Mouse (Mus musculus): Measurements from ENCODE around the gene Sox5. TPM values are rescaled to one million over a fixed set of nuclear protein-coding genes. Genes with fewer than 3 reads are reported as not detected.
"Not testable (repeated sequence)": the region's sequence is repeated elsewhere in the genome, so short reads cannot be mapped to it uniquely, and the experiment has no call there.

Sox5 gene
- total RNA-seq, 2 experiments from 2014 or later = 4.9 to 7.1 TPM

DNA sequence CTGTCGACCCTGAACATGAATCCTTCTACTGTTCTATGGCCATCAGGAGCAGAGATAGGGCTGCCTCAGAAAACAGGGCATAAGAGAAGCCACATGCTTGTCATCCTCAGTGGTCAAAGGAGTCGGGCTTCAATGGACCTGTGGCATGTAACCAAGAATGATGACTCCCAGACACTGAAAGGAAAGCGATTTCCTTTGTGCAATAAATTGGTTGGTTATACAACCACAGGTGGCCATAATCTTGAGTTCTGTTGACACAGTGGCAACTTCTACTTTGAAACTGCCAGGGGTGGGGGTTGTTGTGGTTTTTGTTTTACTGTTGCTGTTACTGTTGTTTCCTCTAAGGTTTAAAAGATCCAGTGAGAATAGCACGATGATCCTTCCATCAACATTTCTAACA is 512.1 kb downstream of the Sox5 start:
- ATAC-seq (replicated peaks; ENCODE audit: low FRiP score, poor library complexity, severe bottlenecking) = no peak

DNA sequence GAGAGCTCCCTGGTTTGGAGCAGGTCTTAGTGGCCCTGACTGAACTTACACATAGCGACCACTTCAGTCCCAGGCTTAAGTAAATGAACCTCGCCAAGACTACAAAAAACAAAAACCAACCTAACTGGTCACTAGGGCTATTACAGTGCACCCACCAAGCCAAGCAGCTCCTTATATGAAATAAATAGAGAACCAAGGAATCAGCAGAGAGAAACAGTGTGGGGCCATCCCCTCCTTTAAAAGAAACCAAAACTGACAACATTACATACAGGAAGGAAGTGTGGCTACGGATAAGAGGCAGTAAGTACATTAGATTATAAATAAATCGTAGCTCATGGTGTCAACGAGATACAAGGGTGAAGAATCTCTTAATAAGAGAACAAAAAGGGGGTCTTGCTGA is 516.0 kb downstream of the Sox5 start:
- ATAC-seq (replicated peaks; ENCODE audit: low FRiP score, poor library complexity, severe bottlenecking) = no peak

DNA sequence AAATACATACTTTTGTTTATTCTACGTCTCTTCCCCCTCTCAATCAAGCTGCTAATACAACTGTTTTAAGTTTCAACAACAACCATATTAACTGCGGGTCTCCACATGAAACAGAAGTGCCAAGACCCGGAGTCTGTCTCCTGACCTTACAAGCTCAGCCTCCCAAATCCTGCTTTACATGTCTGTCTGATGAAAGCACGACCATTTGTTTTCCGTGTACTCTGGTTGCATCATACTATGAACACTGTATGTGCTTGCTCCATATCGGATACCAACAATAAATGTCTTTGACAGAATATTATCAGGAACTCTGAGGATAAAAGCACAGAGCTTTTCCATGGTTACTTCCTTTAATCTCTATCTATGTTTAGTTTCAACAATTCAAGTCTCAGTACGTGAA is 516.8 kb downstream of the Sox5 start:
- no peak for ATAC-seq (replicated peaks; ENCODE audit: low FRiP score, poor library complexity, severe bottlenecking)

DNA sequence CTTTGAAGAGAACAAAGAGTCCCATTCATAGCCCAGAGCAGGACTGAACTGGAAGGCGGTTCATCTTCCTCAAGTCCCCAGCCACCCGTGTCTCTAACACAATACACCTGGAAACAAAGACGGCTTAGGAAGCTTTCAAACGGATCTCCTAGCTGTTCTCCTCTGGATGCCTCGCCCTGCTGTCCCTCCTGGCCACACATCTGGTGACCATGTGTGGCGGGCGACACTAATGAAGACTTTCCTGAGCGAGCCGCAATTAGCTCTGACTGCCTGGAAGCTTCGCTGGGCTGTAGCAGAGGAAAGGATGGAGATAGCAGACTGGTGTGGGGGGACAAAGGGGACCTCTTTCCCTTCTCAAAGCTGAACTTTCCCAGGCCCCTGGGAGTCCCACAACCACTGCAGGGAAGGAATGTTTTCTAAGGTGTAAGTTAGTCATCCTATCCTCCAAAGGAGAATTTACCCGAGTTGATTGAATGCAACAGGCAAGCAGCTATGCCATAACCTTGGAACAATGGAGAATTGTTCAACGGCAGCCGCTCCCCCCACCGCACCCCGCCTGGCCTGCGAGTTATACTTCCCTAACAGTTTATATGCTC is 517.4 kb downstream of the Sox5 start:
- no peak for ATAC-seq (replicated peaks; ENCODE audit: low FRiP score, poor library complexity, severe bottlenecking)

DNA sequence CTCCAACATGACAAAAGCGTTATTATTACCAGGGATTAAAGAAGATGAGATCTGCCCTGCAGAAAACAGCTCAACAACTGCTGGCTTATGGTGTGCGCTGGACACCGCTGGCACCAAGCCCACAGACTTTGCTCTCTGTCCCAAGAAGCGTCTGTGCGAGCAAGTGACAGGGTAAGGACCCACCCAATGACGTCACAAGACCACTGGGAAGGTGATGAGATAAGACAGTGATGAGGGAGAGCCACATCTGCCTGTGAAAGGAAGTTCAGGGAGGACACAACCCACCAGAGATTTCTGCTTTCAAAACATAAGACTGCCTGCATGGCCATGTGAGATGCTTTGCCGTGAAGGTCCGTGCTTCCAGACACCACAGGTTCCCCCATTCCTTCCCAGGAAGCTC is 525.3 kb downstream of the Sox5 start:
- ATAC-seq (replicated peaks; ENCODE audit: low FRiP score, poor library complexity, severe bottlenecking) = no peak

DNA sequence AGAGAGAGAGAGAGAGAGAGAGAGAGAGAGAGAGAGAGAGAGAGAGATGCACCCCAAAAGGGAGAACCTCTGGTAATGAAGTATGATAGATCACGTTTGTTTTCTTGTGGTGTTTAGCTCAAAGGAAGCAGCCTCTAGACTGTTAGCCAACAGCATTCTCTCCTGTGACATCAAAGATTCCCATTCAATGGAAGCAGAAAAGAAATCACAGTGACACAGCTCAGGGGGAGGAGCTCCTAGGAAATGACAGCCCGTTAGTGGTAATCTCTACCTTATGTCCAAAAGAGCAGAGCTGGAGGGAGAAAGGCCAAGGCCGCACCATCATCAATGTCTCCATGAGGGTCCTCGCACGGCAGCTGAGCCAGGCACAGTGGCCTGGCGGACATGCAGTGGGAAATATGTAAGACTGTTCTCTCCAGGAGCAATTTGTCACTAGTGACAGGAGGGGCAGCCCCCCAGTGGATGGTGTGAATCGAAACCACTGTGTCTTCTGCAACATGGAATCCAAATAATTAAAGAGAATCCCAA is 529.5 kb downstream of the Sox5 start:
- no peak for ATAC-seq (replicated peaks; ENCODE audit: low FRiP score, poor library complexity, severe bottlenecking)

DNA sequence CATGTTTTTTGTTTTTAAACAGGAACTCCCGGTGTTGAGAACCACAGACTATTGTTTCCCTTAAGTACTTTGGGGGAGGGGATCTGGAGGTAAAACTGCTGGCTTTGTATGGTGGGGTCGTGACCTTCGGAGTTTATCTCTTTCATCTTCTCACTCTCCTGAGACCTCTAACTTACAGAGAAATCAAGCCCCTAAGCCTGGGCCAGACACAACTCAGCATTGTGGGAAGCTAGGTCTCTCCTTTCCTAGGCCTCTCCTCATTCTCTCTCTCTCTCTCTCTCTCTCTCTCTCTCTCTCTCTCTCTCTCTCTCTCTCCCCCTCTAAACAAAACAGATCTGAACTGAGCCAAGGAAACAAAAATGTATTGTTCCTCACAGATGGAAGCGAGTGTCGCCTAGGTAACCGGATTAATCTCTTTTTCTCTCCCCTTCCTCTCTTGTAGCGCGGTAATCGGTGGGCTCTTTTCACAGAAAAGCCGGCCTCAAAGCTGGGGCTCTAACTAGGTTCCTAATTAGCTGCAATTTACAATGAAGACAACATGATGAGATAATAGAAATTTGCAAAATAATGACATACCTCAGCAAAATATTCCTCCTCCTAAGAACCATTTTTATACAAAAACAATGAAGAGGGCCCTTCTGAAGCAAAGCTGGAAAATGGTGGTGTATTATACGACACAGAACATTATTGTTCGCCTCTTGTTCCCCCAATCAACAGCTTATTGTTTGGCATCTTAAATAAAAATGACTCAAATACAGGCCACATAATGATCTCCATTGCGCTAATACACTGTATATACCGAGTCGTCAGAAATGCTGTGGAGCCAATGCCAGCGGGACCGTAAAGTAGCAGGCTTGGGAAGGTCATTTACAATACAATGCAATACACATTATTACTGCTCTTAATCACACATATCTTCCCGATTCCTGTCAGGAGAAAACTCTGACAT is 530.3 kb downstream of the Sox5 start:
- ATAC-seq (replicated peaks; ENCODE audit: low FRiP score, poor library complexity, severe bottlenecking) = no peak

DNA sequence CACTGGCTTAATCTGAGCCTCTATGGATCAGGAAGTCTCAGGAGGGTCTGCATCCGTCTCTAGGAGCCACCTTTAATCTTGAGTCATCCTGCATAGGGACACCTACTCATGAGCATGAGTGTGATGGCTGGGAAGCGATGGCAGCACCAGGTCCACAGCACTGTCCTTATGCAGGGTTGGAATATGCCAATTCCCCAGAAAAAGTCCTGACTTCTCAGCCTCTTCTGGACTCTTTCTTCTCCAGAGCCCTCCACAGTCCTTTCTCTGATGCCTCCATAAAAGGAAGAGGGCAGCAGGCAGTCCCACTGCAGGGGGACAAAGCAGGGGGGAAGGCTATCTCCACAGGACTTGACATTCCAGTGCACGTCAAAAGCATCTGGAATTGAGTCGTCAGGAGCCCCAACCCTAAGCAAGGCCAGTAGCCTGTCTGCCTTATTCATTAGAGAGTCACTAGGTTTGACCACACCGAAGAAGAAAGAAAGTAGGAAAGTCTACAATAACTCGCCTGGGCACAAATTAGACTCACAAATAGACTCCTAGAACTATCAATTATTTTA is 531.1 kb downstream of the Sox5 start:
- no peak for ATAC-seq (replicated peaks; ENCODE audit: low FRiP score, poor library complexity, severe bottlenecking)

DNA sequence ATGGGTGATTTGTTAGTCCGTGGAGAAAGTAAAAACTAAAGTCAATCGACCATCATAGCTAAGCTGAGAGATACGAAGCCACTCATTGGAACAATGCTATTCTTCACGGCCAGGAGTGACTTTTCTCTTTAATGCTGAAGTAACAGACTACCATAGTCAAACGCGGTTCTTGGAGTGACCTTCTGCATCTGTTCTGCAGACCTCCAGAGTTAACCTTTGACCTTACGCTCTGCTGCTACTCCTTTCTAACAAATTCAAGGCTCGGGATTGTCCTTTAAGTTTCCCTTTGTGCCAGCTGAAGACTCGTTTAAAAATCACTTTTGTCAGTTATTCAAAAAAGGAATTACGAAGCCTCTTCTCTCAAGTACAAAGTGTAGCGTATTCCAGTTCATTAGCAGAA is 545.2 kb downstream of the Sox5 start:
- no peak for ATAC-seq (replicated peaks; ENCODE audit: low FRiP score, poor library complexity, severe bottlenecking)

DNA sequence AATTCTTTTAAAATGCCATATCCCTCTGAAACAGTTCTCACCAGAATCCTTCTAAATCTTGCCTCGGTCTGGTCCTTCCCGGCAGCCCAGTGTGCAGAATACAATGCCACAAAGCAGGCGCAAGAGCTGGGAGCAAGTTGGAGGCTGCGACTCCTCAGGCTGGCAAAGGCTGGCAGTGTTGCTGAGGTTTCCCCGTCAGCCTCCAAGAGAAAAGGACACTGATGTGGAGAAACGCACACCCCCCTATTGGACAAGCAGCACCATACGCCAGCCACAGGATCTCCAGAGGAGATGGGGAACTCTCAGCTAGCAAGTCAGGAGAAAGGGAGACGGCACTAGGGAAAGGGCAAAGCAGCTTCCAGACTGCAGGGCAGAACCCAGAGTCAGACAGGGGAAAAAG is 577.8 kb downstream of the Sox5 start:
- ATAC-seq (replicated peaks; ENCODE audit: low FRiP score, poor library complexity, severe bottlenecking) = no peak

DNA sequence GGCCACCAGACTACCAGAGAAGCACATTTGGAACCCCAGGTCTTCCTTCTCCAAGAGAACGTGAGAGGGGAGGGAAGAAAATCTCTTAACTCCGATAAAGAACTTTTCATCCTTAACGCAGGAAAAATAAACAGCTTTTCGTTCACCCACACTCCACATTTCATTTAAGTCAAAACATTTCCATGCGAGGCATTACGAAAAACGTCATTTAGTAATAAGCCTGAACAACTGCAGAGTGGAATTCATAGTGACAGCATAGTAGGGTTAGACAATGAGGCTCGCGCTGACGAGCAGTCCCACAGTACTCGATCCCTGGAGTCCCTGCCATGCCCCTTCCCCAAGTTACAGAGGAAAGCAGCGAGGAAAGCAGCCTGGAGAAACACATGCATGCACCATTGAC is 578.8 kb downstream of the Sox5 start:
- no peak for ATAC-seq (replicated peaks; ENCODE audit: low FRiP score, poor library complexity, severe bottlenecking)

DNA sequence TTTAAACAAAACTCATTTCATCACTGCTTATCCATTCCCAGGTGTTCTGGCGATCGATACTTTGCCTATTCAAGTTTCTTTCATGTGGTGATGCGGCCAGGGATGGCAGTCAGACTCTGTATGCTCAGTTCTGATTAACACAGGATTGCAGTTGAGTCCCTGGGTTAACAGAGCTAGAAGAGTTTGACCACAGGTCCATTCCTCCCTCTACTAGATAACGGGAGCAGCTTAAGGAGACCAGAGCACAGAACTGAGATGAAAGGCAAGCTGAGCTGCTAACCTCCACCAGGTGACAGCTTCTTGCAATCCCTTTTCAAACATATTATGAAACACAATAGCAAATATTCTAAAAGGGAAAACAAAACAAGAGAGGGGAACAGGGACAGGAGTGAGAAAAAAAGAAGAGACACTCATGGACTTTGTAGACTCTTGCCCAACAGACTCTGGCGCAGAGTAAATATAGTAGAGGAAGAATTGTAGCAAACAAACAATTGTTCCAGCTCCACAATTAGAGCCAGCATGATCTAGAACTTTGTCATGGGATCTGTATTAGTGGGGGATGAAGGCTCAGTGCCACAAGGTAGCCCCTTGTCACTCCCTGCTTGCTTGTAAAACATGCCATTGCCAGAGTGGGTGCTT is 580.3 kb downstream of the Sox5 start:
- ATAC-seq (replicated peaks; ENCODE audit: low FRiP score, poor library complexity, severe bottlenecking) = no peak

DNA sequence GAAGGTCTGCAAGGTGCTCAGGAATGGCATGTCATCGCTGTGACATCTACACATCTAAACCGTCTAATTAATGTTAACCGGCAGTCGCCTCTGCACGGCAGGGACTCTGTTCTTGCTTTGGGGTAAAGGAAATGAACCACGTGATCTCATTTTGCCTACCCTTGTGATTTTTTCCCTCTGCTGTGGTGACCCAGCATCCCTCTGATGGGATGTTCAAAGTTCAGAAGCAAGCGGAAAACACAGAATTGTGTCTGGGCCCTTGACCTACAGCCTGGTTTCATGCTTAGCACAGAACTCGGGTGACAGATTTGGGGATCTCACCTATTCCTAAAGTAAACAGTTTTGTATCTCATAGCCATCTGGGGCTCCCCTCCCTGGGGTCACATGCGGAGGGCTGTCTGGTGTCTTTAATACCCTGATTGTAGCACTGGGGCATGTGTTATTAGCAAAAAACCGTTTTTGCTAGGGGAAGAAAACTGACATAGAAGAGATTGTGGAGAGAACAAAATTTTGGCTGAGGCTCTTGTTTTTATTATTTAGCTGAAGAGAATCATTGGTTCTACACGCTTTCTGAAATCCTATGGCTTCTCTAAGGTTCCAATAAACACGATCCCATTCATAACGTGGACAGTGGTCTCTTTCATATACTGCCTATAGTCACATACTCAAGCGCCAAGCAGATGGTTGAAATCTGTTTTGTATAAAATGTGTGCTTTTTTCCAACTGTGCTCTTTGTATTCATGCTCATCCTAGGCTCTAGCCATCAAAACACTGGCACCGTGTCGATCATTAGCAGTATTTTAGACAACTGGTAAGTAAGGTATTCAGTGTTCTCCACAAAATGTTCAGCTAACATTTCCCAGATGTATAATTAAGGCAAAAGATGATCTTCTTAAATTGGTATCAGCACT is 584.3 kb downstream of the Sox5 start:
- no peak for ATAC-seq (replicated peaks; ENCODE audit: low FRiP score, poor library complexity, severe bottlenecking)

DNA sequence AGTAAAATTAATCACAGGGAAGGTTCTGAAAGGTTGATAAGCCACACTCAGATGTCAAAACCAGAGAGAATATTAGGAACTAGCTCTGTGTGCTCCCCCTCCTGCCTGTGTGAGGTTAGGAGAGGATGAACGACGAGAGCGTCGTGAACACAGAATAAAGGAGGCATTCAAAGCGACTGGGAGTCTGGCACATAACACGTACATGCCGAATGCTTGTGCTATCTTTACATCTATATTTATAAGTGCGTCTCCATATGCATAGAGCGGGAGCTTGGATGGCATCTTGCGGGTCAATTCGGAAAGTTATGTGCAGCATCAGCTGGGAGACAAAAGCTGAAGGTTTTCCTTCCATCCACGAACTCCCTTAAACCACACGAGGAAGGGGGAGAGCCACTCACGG is 585.8 kb downstream of the Sox5 start:
- no peak for ATAC-seq (replicated peaks; ENCODE audit: low FRiP score, poor library complexity, severe bottlenecking)

DNA sequence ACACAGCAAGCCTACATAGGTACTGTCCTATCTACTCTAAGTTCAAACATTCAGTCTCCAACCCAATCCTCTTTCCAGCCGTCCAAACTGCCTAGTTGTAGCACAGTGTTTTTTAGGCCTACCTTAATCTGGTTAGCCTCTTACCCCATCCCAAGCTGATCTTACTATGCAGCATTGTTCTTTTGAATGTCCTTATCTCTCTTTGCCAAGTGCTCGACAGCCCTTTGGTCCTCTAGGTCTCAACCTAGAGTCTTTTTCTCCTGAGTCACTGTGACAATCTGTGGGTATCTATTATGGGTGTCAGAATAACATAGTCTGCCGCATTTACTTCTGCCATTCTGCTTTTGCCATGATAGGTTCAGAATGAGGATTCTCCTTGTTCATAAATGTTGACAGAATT is 598.7 kb downstream of the Sox5 start:
- no peak for ATAC-seq (replicated peaks; ENCODE audit: low FRiP score, poor library complexity, severe bottlenecking)

DNA sequence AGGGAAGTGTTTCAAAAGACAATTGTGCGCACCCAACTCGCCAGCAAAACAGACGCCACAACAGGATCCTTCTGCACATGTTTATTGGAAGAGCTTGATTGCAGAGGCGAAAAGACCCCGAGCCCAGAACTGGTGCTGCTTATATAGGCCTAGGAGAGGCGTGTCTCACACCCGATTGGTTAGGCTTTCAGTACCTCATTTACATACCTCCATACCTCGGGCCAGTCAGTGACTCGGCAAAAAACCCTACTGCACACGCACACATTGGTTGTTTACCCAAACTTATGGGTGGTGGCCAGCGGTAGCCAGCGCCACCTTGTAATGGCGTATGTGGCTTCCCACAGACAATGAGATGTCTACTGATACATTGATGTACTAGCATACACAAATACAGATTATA is 599.3 kb downstream of the Sox5 start:
- ATAC-seq (replicated peaks; ENCODE audit: low FRiP score, poor library complexity, severe bottlenecking) = not testable (repeated sequence)

DNA sequence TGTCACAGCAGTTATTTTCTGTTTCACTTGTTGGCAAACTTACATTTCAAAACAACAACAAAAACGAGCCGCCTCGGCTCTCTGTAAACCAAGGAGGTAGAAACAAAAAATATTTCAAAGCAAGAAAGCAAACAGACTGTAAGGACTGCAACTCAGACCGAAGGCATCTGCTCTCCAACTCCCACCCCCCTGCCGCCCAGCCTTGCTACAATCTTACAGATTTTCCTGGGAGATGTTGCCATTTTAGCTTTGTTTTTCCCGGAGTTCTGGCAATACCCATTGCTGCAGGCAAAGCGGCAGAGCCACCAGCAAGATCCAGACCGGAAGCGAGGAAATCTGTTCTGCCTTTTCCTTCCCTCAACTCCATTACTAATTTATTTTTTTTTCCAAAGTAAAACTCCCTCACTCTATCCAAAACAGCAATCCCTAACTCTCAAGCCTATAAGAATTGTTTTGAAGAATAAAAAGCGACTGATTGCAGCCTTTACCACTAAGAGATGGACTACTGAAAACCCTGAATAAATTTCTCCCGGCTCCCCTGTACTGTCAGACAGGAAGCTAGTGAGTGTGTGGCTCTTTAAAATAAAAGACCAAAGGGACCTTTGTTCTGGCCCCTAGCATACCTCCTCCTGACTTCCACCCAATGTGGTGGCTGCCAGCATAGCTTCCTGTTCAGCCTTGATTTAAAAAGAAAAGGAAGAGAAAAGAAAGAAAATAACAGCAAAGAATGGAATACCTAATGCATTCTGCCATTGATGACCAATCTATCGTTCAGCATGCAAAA is 600.5 kb downstream of the Sox5 start:
- ATAC-seq (replicated peaks; ENCODE audit: low FRiP score, poor library complexity, severe bottlenecking) = no peak

DNA sequence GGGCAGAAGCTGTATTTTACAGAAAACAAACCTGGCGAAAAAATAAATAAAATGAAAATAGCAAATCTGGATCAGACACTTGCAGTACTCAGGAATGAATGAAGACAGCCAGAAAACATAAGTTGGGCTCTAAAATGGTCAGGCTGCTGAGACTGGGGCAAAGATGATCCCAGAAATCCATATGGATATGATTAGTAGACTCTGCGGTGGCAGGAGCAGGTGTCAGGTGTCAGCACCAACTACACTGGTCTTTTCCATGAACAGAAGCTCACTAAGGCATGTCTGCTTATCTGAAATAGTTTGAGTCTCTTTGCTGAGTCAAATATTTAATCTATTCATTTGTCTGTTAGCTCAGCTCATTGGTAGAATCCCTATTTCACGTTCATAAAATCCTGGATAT is 602.7 kb downstream of the Sox5 start:
- ATAC-seq (replicated peaks; ENCODE audit: low FRiP score, poor library complexity, severe bottlenecking) = no peak

DNA sequence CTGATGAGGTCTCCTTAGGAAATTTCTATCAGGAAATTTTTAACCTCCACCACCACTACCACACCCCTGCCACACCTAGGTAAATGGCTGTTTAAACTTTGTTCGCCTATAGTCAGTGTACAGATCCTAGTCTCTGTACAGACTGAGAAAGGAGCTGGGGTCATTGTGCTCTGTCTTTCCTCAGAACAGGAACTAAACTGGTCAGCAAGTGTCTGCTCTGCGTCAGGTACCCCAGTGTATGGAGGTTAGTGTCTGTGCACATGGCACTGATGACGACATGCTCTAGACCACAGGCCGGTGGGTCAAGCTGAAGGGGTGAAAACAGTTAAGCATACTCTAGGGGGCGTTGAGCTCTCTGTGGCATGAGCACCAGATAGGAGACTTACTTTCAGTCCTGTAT is 605.1 kb downstream of the Sox5 start:
- no peak for ATAC-seq (replicated peaks; ENCODE audit: low FRiP score, poor library complexity, severe bottlenecking)
